Mouse (Mus musculus): ENCODE measurements around the gene Sstr3.

GRCm38 (mm10) chr15:78531451-78531720 is 13.1 kb downstream of the Sstr3 start:
- TF ChIP-seq CTCF (IDR thresholded peaks at IDR 0.05; ENCODE audit: low read depth) (no peak), EP300 (IDR thresholded peaks at IDR 0.05; ENCODE audit: low read depth) (no peak)

All from liver, postnatal 0 days (tissue).